Mouse (Mus musculus) forebrain, postnatal 0 days (tissue): ENCODE measurements around the gene Rfc1. TPM values are rescaled to one million over a fixed set of nuclear protein-coding genes. Genes with fewer than 3 reads are reported as not detected.

Source experiments
- ATAC-seq: fragments of 200-750 bp; cut with Nextera tagmentation; 2 replicates; pipeline ENCODE4 v1.8.0; 2017; ENCODE audit warnings: mild to moderate bottlenecking, moderate library complexity
- DNase-seq: peaks from one replicate; pipeline ENCODE4 v3.0.0-alpha.2; 2015
- H3K27ac ChIP-seq: fragments of 300-500 bp; sonication (generic); 2 replicates; pipeline ENCODE4 v1.5.1; 2014; ENCODE audit warnings: low read depth, mild to moderate bottlenecking, antibody characterized with exemption, low read length, moderate library complexity, mixed read lengths
- H3K27me3 ChIP-seq: fragments of 300-500 bp; sonication (generic); 2 replicates; pipeline ENCODE4 v1.6.1; 2014; ENCODE audit warnings: mild to moderate bottlenecking, low read length, mixed read lengths; ENCODE audit not compliant: insufficient read depth
- H3K36me3 ChIP-seq: fragments of 300-500 bp; sonication (generic); 2 replicates; pipeline ENCODE4 v1.6.1; 2014; ENCODE audit warnings: mild to moderate bottlenecking, moderate library complexity; ENCODE audit not compliant: insufficient read depth
- H3K4me1 ChIP-seq: fragments of 300-500 bp; sonication (generic); 2 replicates; pipeline ENCODE4 v1.6.1; 2014; ENCODE audit warnings: antibody characterized with exemption; ENCODE audit not compliant: insufficient read depth
- H3K4me2 ChIP-seq: fragments of 300-500 bp; sonication (generic); 2 replicates; pipeline ENCODE4 v1.6.1; 2014; ENCODE audit warnings: low read depth, mild to moderate bottlenecking, moderate library complexity
- H3K4me3 ChIP-seq: fragments of 300-500 bp; sonication (generic); 2 replicates; pipeline ENCODE4 v1.5.1; 2014; ENCODE audit warnings: low read depth, low read length, mixed read lengths
- H3K9ac ChIP-seq: fragments of 300-500 bp; sonication (generic); 2 replicates; pipeline ENCODE4 v1.6.1; 2014; ENCODE audit warnings: mild to moderate bottlenecking
- H3K9me3 ChIP-seq: fragments of 300-500 bp; sonication (generic); 2 replicates; pipeline ENCODE4 v1.6.1; 2016; ENCODE audit warnings: low read length
- CTCF ChIP-seq: sonication (generic); IDR thresholded peaks from 2 replicates; pipeline ENCODE4 v1.5.1; 2016; ENCODE audit warnings: antibody characterized with exemption, control low read depth, low read depth
- WGBS: fragments of 180-500 bp; shearing (Covaris S2); extraction: QIAGEN DNeasy Blood & Tissue Kit; methylation state at CpG from one replicate; pipeline ENCODE4 v1.1.7; 2014; 5-methylcytosine and 5-hydroxymethylcytosine counted together
- polyA plus RNA-seq: library from polyadenylated mRNA; unstranded; fragments of >200 nt; fragmentation: Nextera tagmentation; extraction: Ambion mirVana; gene quantifications from 2 replicates; pipeline ENCODE4 v1.2.1, GENCODE M21; 2015
- total RNA-seq: library from RNA; depleted of rRNA; stranded (reverse); fragments of >200 nt; gene quantifications from 2 replicates; pipeline ENCODE4 v1.2.3, GENCODE M21; 2014; rRNA removed

Rfc1 gene
- 17.7 and 37.9 TPM in 2 replicates for total RNA-seq
- 25.2 and 27.8 TPM in 2 replicates for polyA plus RNA-seq

DNA sequence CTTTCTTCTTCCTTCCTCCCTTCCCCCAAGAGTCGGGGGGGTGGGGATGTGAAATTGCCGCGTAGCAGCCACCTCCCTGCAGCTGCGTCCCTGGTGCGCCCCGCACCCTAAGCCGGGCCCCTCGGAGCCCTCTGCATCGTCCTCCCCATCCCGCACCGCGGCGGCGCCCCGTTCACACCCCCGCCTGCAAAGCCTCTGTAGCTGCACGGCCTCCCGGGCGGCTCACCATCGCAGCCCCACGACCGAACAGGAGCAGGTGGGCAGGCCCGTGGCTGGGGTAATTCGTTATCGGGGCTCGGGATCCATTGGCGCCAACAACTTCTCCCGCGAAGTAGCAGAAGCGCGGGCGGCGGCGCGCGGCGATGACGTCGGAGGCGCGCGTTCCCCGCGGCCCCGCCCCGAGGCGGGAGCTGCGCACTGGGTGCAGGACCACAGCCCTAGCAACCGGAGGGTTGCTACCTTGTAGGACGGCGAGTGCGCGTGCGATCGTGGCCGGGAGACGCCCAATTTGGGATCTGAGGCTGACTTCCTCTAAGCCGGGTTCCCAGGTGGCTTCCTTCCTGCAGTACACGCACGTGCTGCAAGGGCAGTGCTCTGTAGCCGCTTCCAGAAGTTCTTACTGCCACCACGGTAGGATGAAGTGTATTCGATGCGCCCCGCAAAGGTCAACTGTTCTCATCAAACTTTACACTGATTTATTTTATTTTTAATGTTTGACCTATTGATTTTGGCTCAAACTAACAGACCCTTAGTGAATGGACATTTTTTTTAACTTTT is at the start of gene Rfc1:
Gene Rfc1 (minus strand): TSS at position 373 of the 777 bp plus-strand sequence.
- no peaks in the 10 kb centered on the region for H3K27me3 ChIP-seq
- WGBS = 2% methylated on average over 64 of the region's 65 CpGs
- peak within 1 kb of the TSS; percentile 60 for H3K4me3 ChIP-seq
- H3K9me3 ChIP-seq = no peaks in the 10 kb centered on the region
- no peaks in the 10 kb centered on the region for H3K36me3 ChIP-seq
- peak; percentile 95 for DNase-seq
- peak within 1 kb of the TSS; percentile 36; the same call in 1 of the 2 replicates for H3K27ac ChIP-seq
- peak; percentile 98 for ATAC-seq
- TF ChIP-seq CTCF = no peak
- H3K9ac ChIP-seq = peak within 1 kb of the TSS; percentile 59
- H3K4me2 ChIP-seq = peak within 1 kb of the TSS; percentile 58
- H3K4me1 ChIP-seq = 0 out of 2 replicates have a peak, but pooled peaks cover 5% of the 10 kb centered on the region

DNA sequence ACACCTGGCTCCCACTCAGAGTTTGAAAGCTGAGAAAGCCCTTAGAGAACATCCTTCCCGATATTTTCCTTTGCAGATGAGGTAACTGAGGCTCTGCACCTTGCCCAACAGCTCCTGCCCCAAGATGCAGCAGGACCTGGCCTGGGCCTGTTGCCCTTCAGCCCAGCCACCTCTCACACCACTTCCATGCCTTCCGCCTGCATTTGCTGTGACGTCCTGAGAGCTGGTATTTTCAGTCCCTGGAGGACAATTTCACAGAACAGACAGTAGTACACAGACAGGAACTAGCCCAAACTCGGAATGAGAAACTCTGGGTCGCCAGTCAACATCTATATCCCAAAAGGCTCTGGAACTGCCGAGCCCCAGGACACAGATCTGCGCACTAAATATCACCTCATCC is 39.3 kb upstream of the Rfc1 start:
- DNase-seq (no peak), ATAC-seq (no peak)
- Histone ChIP-seq H3K4me3 (no peak overlapping the region), H3K27me3 (no peaks in the 10 kb centered on the region), H3K4me1 (no peaks in the 10 kb centered on the region), H3K36me3 (no peaks in the 10 kb centered on the region), H3K9ac (no peak overlapping the region), H3K27ac (no peak overlapping the region), H3K9me3 (no peaks in the 10 kb centered on the region), H3K4me2 (no peak overlapping the region)
- TF ChIP-seq CTCF = no peak
- WGBS = 83% methylated on average over 7 of the region's 7 CpGs

DNA sequence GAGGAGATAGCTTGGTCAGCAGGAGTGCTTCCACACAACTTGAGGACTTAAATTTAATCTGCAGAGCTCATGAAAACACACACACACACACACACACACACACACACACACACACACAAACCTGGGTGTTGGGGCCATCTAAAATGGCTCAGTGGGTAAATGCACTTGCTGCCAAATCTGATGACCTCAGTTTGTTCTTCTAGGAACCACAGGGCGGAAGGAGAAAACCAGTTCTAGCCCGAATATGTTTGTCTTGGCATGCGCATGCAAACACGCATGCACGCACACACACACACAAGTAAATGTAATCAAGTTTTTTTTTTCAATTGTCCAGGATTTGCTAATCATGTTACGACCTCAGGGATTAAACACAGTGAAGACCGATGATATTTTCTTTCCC is 36.1 kb upstream of the Rfc1 start:
- no peaks in the 10 kb centered on the region for H3K27me3 ChIP-seq
- 94% methylated on average over 7 of the region's 7 CpGs for WGBS
- no peaks in the 10 kb centered on the region for H3K36me3 ChIP-seq
- H3K4me3 ChIP-seq = no peak overlapping the region
- ATAC-seq (no peak), DNase-seq (no peak)
- TF ChIP-seq CTCF = no peak
- H3K4me1 ChIP-seq = no peaks in the 10 kb centered on the region
- no peak overlapping the region for H3K27ac ChIP-seq
- H3K9ac ChIP-seq = no peak overlapping the region
- no peaks in the 10 kb centered on the region for H3K9me3 ChIP-seq
- no peak overlapping the region for H3K4me2 ChIP-seq

DNA sequence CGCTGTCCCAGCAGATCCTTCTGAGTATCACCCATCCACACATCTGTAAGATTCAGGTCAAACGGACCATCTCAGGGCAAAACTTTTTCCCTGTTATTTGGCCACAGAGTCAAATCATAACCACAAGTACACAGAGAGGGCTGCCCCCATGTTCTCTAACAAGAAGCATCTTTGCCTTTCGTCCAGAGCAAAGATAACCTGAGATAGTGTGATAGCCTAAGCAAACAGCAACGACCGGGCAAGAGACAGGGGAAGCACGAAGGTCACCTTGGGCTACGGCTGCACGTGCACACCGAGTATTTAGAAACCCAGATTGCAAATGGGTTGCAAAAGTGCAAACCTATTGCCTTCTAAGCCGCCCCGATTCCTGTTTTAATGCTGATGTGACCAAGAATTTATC is 32.4 kb upstream of the Rfc1 start:
- Histone ChIP-seq H3K27ac (no peak overlapping the region), H3K9ac (no peak overlapping the region), H3K9me3 (no peaks in the 10 kb centered on the region), H3K4me2 (no peak overlapping the region), H3K27me3 (no peaks in the 10 kb centered on the region), H3K4me1 (no peaks in the 10 kb centered on the region), H3K4me3 (no peak overlapping the region), H3K36me3 (no peaks in the 10 kb centered on the region)
- TF ChIP-seq CTCF = no peak
- 91% methylated on average over 11 of the region's 11 CpGs for WGBS
- DNase-seq (no peak), ATAC-seq (no peak)

DNA sequence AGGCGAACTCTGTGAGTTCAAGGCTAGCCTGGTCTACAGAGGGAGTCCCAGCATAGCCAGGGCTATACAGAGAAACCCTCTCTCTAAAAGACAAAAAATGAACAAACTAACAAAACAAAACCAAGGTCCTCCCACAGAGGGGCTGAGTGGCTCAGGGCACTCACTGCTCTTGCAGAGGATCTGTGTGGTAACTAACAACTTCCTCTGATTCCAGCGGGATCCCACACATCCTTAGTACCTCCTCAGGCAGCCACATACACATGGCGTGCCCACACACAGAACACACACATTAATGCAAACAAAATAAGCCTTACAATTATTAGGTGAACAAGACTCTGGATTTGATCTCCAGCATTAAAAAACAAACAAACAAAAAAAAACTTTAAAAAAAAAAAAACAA is 22.3 kb upstream of the Rfc1 start:
- no peaks in the 10 kb centered on the region for H3K9me3 ChIP-seq
- H3K4me3 ChIP-seq = no peak overlapping the region
- 91% methylated on average over 3 of the region's 3 CpGs for WGBS
- no peak for TF ChIP-seq CTCF
- H3K9ac ChIP-seq = no peak overlapping the region
- no peaks in the 10 kb centered on the region for H3K4me1 ChIP-seq
- ATAC-seq = no peak
- H3K4me2 ChIP-seq = no peak overlapping the region
- no peaks in the 10 kb centered on the region for H3K36me3 ChIP-seq
- no peak overlapping the region for H3K27ac ChIP-seq
- no peak for DNase-seq
- no peaks in the 10 kb centered on the region for H3K27me3 ChIP-seq

DNA sequence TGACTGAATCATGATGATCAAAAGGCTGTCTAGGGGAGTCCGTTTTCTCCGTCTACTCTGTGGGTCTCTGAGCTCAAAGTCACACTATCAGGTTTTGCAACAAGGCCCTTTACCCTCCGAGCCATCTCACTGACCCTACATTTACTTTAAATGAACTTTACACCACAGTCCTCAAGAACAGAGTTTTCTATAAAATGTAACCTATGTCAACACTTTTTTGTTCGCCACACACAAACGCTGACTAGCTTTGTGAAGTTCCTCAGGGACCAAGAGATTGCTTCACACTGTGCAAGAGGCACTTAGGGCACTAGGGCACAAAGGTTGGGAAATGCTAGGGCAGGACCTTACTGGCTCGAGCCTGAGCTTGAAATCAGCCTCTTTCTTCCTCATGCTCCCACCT is 21.4 kb upstream of the Rfc1 start:
- TF ChIP-seq CTCF = no peak
- ATAC-seq = no peak

DNA sequence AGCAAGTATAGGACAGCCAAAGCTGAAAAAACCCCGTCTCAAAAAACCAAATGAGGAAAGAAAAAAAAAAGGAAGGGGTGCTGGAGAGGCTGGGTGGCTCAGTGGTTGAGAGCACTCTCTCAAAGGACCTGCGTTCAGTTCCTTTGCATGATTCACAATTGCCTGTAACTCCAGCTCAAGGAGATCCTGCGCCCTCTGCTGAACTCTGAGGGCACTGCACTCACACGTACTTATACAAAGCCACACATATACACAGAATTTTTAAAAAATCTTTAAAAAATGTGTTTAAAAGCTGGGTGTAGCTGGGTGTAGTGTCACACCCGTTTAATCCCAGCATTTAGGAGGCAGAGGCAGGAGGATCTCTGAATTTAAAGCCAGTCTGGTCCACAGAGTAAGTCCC is 19.5 kb upstream of the Rfc1 start:
- no peaks in the 10 kb centered on the region for H3K27me3 ChIP-seq
- no peak overlapping the region for H3K9ac ChIP-seq
- H3K4me1 ChIP-seq = no peaks in the 10 kb centered on the region
- no peak overlapping the region for H3K4me2 ChIP-seq
- no peak for TF ChIP-seq CTCF
- DNase-seq = no peak
- no peak for ATAC-seq
- H3K4me3 ChIP-seq = no peak overlapping the region
- H3K27ac ChIP-seq = no peak overlapping the region
- WGBS = 80% methylated on average over 5 of the region's 5 CpGs
- no peaks in the 10 kb centered on the region for H3K36me3 ChIP-seq
- H3K9me3 ChIP-seq = no peaks in the 10 kb centered on the region

More for the DNA sequence above, 21.4 kb upstream of the Rfc1 start:
- WGBS = 86% methylated on average over 6 of the region's 6 CpGs
- Histone ChIP-seq H3K4me1 (no peaks in the 10 kb centered on the region), H3K4me2 (no peak overlapping the region), H3K9me3 (no peaks in the 10 kb centered on the region), H3K4me3 (no peak overlapping the region), H3K27ac (no peak overlapping the region), H3K27me3 (no peaks in the 10 kb centered on the region), H3K9ac (no peak overlapping the region), H3K36me3 (no peaks in the 10 kb centered on the region)
- DNase-seq = no peak
